Mouse (Mus musculus): ENCODE results near the gene Patl2. TPM values are rescaled to one million over a fixed set of nuclear protein-coding genes. Genes with fewer than 3 reads are reported as not detected.
"Not testable (repeated sequence)": the region's sequence is repeated elsewhere in the genome, so short reads cannot be mapped to it uniquely, and the experiment has no call there.

Patl2 gene
- polyA plus RNA-seq, 1 experiment from 2014 or later, result not detected

- H3K27ac ChIP-seq (ENCODE audit: low read length), result no peak overlapping the region
- H3K9me3 ChIP-seq (replicated peaks; ENCODE audit: control insufficient read depth, low read length), result no peaks in the 10 kb centered on the region
- 28% methylated on average over 5 of the region's 5 CpGs for WGBS
- ATAC-seq (ENCODE audit: insufficient read depth, low FRiP score), result no peak
- no peaks in the 10 kb centered on the region for H3K36me3 ChIP-seq (ENCODE audit: control insufficient read depth, insufficient read depth, low read length)
- no peaks in the 10 kb centered on the region for H3K4me1 ChIP-seq (ENCODE audit: control insufficient read depth, insufficient read depth, low read length)
- no peak overlapping the region for H3K4me2 ChIP-seq (ENCODE audit: low read depth, low read length)
- H3K27me3 ChIP-seq (ENCODE audit: control insufficient read depth, insufficient read depth, low read length), result no peaks in the 10 kb centered on the region
- H3K4me3 ChIP-seq (replicated peaks; ENCODE audit: low read length), result no peak overlapping the region
- no peak overlapping the region for H3K9ac ChIP-seq (ENCODE audit: low read length)
Measured at GRCm38 (mm10) chr2:122221798-122222197, 35.8 kb upstream of the Patl2 start.

DNA sequence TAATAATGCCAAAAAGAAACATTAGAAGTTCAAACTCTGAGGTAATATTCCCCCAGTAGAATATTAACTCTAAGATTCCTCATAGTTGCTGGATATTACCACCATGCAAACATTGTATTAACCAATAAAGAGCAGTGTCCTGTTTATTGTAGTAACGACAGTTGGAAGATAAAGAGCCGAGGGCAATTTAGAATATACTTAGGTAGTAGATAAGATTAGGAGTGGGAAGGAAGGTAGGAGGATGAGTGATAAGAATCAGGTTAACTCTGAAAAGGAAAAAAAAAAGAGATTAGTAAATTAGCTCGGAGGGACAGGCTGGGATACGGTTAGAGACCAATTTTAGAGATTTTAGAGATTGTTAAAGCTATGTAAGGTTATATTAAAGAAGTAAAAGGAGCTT, 35.4 kb upstream of the Patl2 start:
- H3K4me1 ChIP-seq (ENCODE audit: control insufficient read depth, insufficient read depth, low read length), result no peaks in the 10 kb centered on the region
- H3K9me3 ChIP-seq (replicated peaks; ENCODE audit: control insufficient read depth, low read length), result no peaks in the 10 kb centered on the region
- H3K27me3 ChIP-seq (ENCODE audit: control insufficient read depth, insufficient read depth, low read length), result no peaks in the 10 kb centered on the region
- ATAC-seq (ENCODE audit: insufficient read depth, low FRiP score), result no peak
- no peak overlapping the region for H3K4me3 ChIP-seq (replicated peaks; ENCODE audit: low read length)
- no peak overlapping the region for H3K4me2 ChIP-seq (ENCODE audit: low read depth, low read length)
- H3K36me3 ChIP-seq (ENCODE audit: control insufficient read depth, insufficient read depth, low read length), result no peaks in the 10 kb centered on the region
- H3K27ac ChIP-seq (ENCODE audit: low read length), result no peak overlapping the region
- 32% methylated on average over 4 of the region's 4 CpGs for WGBS
- no peak overlapping the region for H3K9ac ChIP-seq (ENCODE audit: low read length)

DNA sequence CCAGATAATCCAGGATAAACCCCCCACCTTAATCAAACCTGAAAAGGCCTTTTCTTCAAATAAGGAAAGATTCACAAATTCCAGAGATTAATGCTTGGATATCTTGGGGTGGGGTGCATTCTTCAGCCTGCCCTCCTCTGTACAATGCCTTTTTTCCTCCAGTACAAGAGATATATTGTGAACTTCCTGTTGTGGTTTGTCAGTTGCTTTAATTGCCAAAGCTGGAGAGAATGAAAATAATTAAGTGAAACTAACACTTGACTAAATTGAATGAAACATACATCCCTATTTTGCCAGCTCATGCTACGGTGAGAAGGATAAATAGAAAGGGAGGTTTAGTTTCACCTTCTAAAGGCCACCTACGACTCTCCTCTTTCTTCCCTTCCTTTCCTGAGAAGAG, 32.2 kb upstream of the Patl2 start:
- Histone ChIP-seq H3K4me3 (replicated peaks; ENCODE audit: low read length) (no peak overlapping the region), H3K9ac (ENCODE audit: low read length) (no peak overlapping the region), H3K9me3 (replicated peaks; ENCODE audit: control insufficient read depth, low read length) (no peaks in the 10 kb centered on the region), H3K27ac (ENCODE audit: low read length) (no peak overlapping the region), H3K36me3 (ENCODE audit: control insufficient read depth, insufficient read depth, low read length) (no peaks in the 10 kb centered on the region), H3K4me1 (ENCODE audit: control insufficient read depth, insufficient read depth, low read length) (no peaks in the 10 kb centered on the region), H3K27me3 (ENCODE audit: control insufficient read depth, insufficient read depth, low read length) (no peaks in the 10 kb centered on the region), H3K4me2 (ENCODE audit: low read depth, low read length) (no peak overlapping the region)
- 76% methylated on average over 2 of the region's 2 CpGs for WGBS
- no peak for ATAC-seq (ENCODE audit: insufficient read depth, low FRiP score)

- H3K9me3 ChIP-seq (replicated peaks; ENCODE audit: control insufficient read depth, low read length); H3K9ac ChIP-seq (ENCODE audit: low read length); H3K4me3 ChIP-seq (replicated peaks; ENCODE audit: low read length); ATAC-seq (ENCODE audit: insufficient read depth, low FRiP score); H3K36me3 ChIP-seq (ENCODE audit: control insufficient read depth, insufficient read depth, low read length); H3K27ac ChIP-seq (ENCODE audit: low read length); H3K4me2 ChIP-seq (ENCODE audit: low read depth, low read length); H3K4me1 ChIP-seq (ENCODE audit: control insufficient read depth, insufficient read depth, low read length); H3K27me3 ChIP-seq (ENCODE audit: control insufficient read depth, insufficient read depth, low read length): not testable (repeated sequence)
- WGBS, result 85% methylated on average over 4 of the region's 4 CpGs
Measured at GRCm38 (mm10) chr2:122217075-122217474, 31.1 kb upstream of the Patl2 start.

- no peaks in the 10 kb centered on the region for H3K36me3 ChIP-seq (ENCODE audit: control insufficient read depth, insufficient read depth, low read length)
- no peaks in the 10 kb centered on the region for H3K27me3 ChIP-seq (ENCODE audit: control insufficient read depth, insufficient read depth, low read length)
- 0 out of 2 replicates have a peak, but pooled peaks cover 3% of the 10 kb centered on the region for H3K4me1 ChIP-seq (ENCODE audit: control insufficient read depth, insufficient read depth, low read length)
- H3K9me3 ChIP-seq (replicated peaks; ENCODE audit: control insufficient read depth, low read length), result no peaks in the 10 kb centered on the region
- H3K27ac ChIP-seq (ENCODE audit: low read length), result no peak overlapping the region
- no peak overlapping the region for H3K4me3 ChIP-seq (replicated peaks; ENCODE audit: low read length)
- H3K9ac ChIP-seq (ENCODE audit: low read length), result no peak overlapping the region
- no peak overlapping the region for H3K4me2 ChIP-seq (ENCODE audit: low read depth, low read length)
- ATAC-seq (ENCODE audit: insufficient read depth, low FRiP score), result no peak
- 66% methylated on average over 3 of the region's 3 CpGs for WGBS
Measured at GRCm38 (mm10) chr2:122210534-122211228, 24.7 kb upstream of the Patl2 start.

- WGBS, result 54% methylated on average over 2 of the region's 2 CpGs
- no peaks in the 10 kb centered on the region for H3K27me3 ChIP-seq (ENCODE audit: control insufficient read depth, insufficient read depth, low read length)
- no peak overlapping the region for H3K27ac ChIP-seq (ENCODE audit: low read length)
- no peak overlapping the region for H3K4me2 ChIP-seq (ENCODE audit: low read depth, low read length)
- H3K9ac ChIP-seq (ENCODE audit: low read length), result no peak overlapping the region
- H3K4me1 ChIP-seq (ENCODE audit: control insufficient read depth, insufficient read depth, low read length), result 0 out of 2 replicates have a peak, but pooled peaks cover 3% of the 10 kb centered on the region
- H3K4me3 ChIP-seq (replicated peaks; ENCODE audit: low read length), result no peak overlapping the region
- H3K9me3 ChIP-seq (replicated peaks; ENCODE audit: control insufficient read depth, low read length), result no peaks in the 10 kb centered on the region
- no peaks in the 10 kb centered on the region for H3K36me3 ChIP-seq (ENCODE audit: control insufficient read depth, insufficient read depth, low read length)
- ATAC-seq (ENCODE audit: insufficient read depth, low FRiP score), result peak; percentile 61; the same call in 1 of the 2 replicates
Measured at GRCm38 (mm10) chr2:122206440-122207107, 20.6 kb upstream of the Patl2 start.

DNA sequence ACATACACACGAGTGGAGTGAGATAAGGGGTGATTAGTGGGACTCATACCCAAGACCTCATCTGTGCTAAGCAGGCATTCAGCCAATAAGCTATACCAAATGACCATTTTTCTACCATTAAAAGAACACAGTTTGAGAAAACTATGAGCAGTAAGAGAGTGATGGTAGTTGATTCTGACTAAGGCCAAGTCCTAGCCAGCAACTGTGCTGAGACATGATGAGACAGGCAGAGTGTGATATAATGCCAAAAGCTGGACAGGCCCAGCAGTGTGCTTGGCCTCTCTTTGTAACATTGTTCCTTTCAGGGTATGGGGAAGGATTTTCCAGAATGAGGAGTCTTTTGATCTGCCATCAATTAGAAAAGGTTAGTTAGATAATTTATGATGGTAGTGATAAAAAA, 15.5 kb upstream of the Patl2 start:
- 68% methylated on average over 1 of the region's 1 CpGs for WGBS
- no peak for ATAC-seq (ENCODE audit: insufficient read depth, low FRiP score)
- 0 out of 2 replicates have a peak, but pooled peaks cover under 1% of the 10 kb centered on the region for H3K4me1 ChIP-seq (ENCODE audit: control insufficient read depth, insufficient read depth, low read length)

DNA sequence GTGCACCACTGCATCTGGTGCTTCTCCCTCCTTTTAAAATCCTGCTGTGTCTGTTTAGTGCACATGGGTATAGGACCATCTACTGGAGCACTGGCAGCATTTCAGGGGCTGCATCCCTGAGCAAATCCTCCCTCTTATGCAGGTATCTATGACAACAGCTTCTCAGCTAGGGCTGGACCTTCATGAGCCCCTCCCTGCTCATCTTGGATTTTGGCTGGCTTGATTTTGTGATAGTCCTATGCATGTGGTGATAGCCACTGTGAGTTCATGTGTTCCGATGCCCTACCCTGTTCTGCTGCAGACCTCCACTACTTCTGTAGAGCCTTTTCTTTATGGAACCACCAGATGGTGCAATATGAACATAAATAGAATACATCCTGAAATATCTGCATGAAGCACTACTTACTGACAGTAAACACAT, 8.5 kb upstream of the Patl2 start:
- Histone ChIP-seq H3K4me2 (ENCODE audit: low read depth, low read length) (no peak overlapping the region), H3K27ac (ENCODE audit: low read length) (no peak overlapping the region), H3K9ac (ENCODE audit: low read length) (no peak overlapping the region), H3K36me3 (ENCODE audit: control insufficient read depth, insufficient read depth, low read length) (no peaks in the 10 kb centered on the region), H3K4me3 (replicated peaks; ENCODE audit: low read length) (no peak overlapping the region), H3K9me3 (replicated peaks; ENCODE audit: control insufficient read depth, low read length) (no peaks in the 10 kb centered on the region), H3K4me1 (ENCODE audit: control insufficient read depth, insufficient read depth, low read length) (no peaks in the 10 kb centered on the region), H3K27me3 (ENCODE audit: control insufficient read depth, insufficient read depth, low read length) (no peaks in the 10 kb centered on the region)
- WGBS, result 61% methylated on average over 1 of the region's 1 CpGs
- peak; percentile 53; the same call in 1 of the 2 replicates for ATAC-seq (ENCODE audit: insufficient read depth, low FRiP score)

More for the DNA sequence above, 15.5 kb upstream of the Patl2 start:
- H3K4me3 ChIP-seq (replicated peaks; ENCODE audit: low read length), result no peak overlapping the region
- H3K4me2 ChIP-seq (ENCODE audit: low read depth, low read length), result no peak overlapping the region
- no peaks in the 10 kb centered on the region for H3K9me3 ChIP-seq (replicated peaks; ENCODE audit: control insufficient read depth, low read length)
- H3K27ac ChIP-seq (ENCODE audit: low read length), result no peak overlapping the region
- H3K9ac ChIP-seq (ENCODE audit: low read length), result no peak overlapping the region
- no peaks in the 10 kb centered on the region for H3K36me3 ChIP-seq (ENCODE audit: control insufficient read depth, insufficient read depth, low read length)
- no peaks in the 10 kb centered on the region for H3K27me3 ChIP-seq (ENCODE audit: control insufficient read depth, insufficient read depth, low read length)

GRCm38 (mm10) chr2:122191849-122192248, 5.9 kb upstream of the Patl2 start:
- H3K36me3 ChIP-seq (ENCODE audit: control insufficient read depth, insufficient read depth, low read length), result no peaks in the 10 kb centered on the region
- no peaks in the 10 kb centered on the region for H3K9me3 ChIP-seq (replicated peaks; ENCODE audit: control insufficient read depth, low read length)
- no peaks in the 10 kb centered on the region for H3K4me1 ChIP-seq (ENCODE audit: control insufficient read depth, insufficient read depth, low read length)
- WGBS, result 70% methylated on average over 3 of the region's 3 CpGs
- H3K27ac ChIP-seq (ENCODE audit: low read length), result no peak overlapping the region
- no peak overlapping the region for H3K4me3 ChIP-seq (replicated peaks; ENCODE audit: low read length)
- no peak overlapping the region for H3K4me2 ChIP-seq (ENCODE audit: low read depth, low read length)
- H3K9ac ChIP-seq (ENCODE audit: low read length), result no peak overlapping the region
- ATAC-seq (ENCODE audit: insufficient read depth, low FRiP score), result no peak
- H3K27me3 ChIP-seq (ENCODE audit: control insufficient read depth, insufficient read depth, low read length), result no peaks in the 10 kb centered on the region

Measured in stomach, embryonic 16.5 days (tissue).